Mouse (Mus musculus) kidney, postnatal 0 days (tissue): Measurements from ENCODE around the gene Ifit3b. TPM values are rescaled to one million over a fixed set of nuclear protein-coding genes. Genes with fewer than 3 reads are reported as not detected.
A peak's percentile ranks its signal among the peaks of the same experiment; 100 is the strongest.

Experiments used
- ATAC-seq: fragments of 200-750 bp; cut with Nextera tagmentation; replicated peaks from 2 replicates; pipeline ENCODE4 v1.8.0; 2017; ENCODE audit warnings: low read depth, moderate number of reproducible peaks, moderate TSS enrichment, moderate library complexity; ENCODE audit not compliant: low FRiP score
- DNase-seq: peaks from one replicate; pipeline ENCODE4 v3.0.0-alpha.2; 2016; ENCODE audit warnings: low spot score
- H3K27ac ChIP-seq: fragments of 300-500 bp; sonication (generic); 2 replicates; pipeline ENCODE4 v1.5.1; 2014; ENCODE audit warnings: mild to moderate bottlenecking
- H3K27me3 ChIP-seq: fragments of 300-500 bp; sonication (generic); 2 replicates; pipeline ENCODE4 v1.6.1; 2014; ENCODE audit warnings: low read length, mixed read lengths; ENCODE audit not compliant: insufficient read depth
- H3K36me3 ChIP-seq: fragments of 300-500 bp; sonication (generic); 2 replicates; pipeline ENCODE4 v1.6.1; 2014; ENCODE audit warnings: low read length, mixed read lengths; ENCODE audit not compliant: insufficient read depth
- H3K4me1 ChIP-seq: fragments of 300-500 bp; sonication (generic); replicated peaks from 2 replicates; pipeline ENCODE4 v1.6.1; 2014; ENCODE audit warnings: antibody characterized with exemption, low read length, mixed read lengths; ENCODE audit not compliant: insufficient read depth
- H3K4me2 ChIP-seq: fragments of 300-500 bp; sonication (generic); 2 replicates; pipeline ENCODE4 v1.6.1; 2014; ENCODE audit warnings: mild to moderate bottlenecking, low read length, moderate library complexity, mixed read lengths
- H3K4me3 ChIP-seq: fragments of 300-500 bp; sonication (generic); replicated peaks from 2 replicates; pipeline ENCODE4 v1.5.1; 2014; ENCODE audit warnings: low read depth, low read length
- H3K9ac ChIP-seq: fragments of 300-500 bp; sonication (generic); 2 replicates; pipeline ENCODE4 v1.6.1; 2014; ENCODE audit warnings: low read depth, low read length
- H3K9me3 ChIP-seq: fragments of 300-500 bp; sonication (generic); replicated peaks from 2 replicates; pipeline ENCODE4 v1.6.1; 2016; ENCODE audit warnings: low read length, inconsistent platforms, mixed read lengths
- CTCF ChIP-seq: IDR thresholded peaks from 2 replicates; pipeline ENCODE4 v1.5.1; 2016; ENCODE audit warnings: antibody characterized with exemption, low read depth, mild to moderate bottlenecking, moderate library complexity
- WGBS: fragments of 180-500 bp; shearing (Covaris S2); extraction: QIAGEN DNeasy Blood & Tissue Kit; methylation state at CpG from one replicate; pipeline ENCODE4 v1.1.7; 2014; 5-methylcytosine and 5-hydroxymethylcytosine counted together
- polyA plus RNA-seq: library from polyadenylated mRNA; unstranded; fragments of >200 nt; fragmentation: Nextera tagmentation; extraction: Ambion mirVana; gene quantifications from 2 replicates; pipeline ENCODE4 v1.2.1, GENCODE M21; 2015

The Ifit3b gene
- polyA plus RNA-seq, 1 experiment from 2014 or later = 5.1 TPM

- no peak for DNase-seq
- Histone ChIP-seq H3K4me2 (no peak overlapping the region), H3K27me3 (no peaks in the 10 kb centered on the region), H3K4me1 (no peaks in the 10 kb centered on the region), H3K27ac (no peak overlapping the region), H3K9me3 (no peaks in the 10 kb centered on the region), H3K9ac (no peak overlapping the region), H3K4me3 (no peak overlapping the region), H3K36me3 (no peaks in the 10 kb centered on the region)
- no peak for ATAC-seq
- 76% methylated on average over 6 of the region's 6 CpGs for WGBS
- no peak for TF ChIP-seq CTCF
Measured at GRCm38 (mm10) chr19:34650997-34651396, 43.2 kb downstream of the Ifit3b start.

GRCm38 (mm10) chr19:34655227-34655805, 47.5 kb downstream of the Ifit3b start:
- Histone ChIP-seq H3K36me3 (no peaks in the 10 kb centered on the region), H3K27ac (no peak overlapping the region), H3K4me3 (no peak overlapping the region), H3K9ac (no peak overlapping the region), H3K27me3 (no peaks in the 10 kb centered on the region), H3K4me2 (no peak overlapping the region), H3K4me1 (no peaks in the 10 kb centered on the region), H3K9me3 (no peaks in the 10 kb centered on the region)
- no peak for TF ChIP-seq CTCF
- DNase-seq (no peak), ATAC-seq (no peak)
- WGBS = 77% methylated on average over 10 of the region's 10 CpGs

- Histone ChIP-seq H3K9me3 (no peaks in the 10 kb centered on the region), H3K27ac (no peak overlapping the region), H3K4me3 (no peak overlapping the region), H3K27me3 (no peaks in the 10 kb centered on the region), H3K36me3 (no peaks in the 10 kb centered on the region), H3K9ac (no peak overlapping the region), H3K4me2 (no peak overlapping the region), H3K4me1 (no peaks in the 10 kb centered on the region)
- DNase-seq = no peak
- TF ChIP-seq CTCF = no peak
- no peak for ATAC-seq
- WGBS = 32% methylated on average over 2 of the region's 2 CpGs
Measured at GRCm38 (mm10) chr19:34656511-34657298, 48.9 kb downstream of the Ifit3b start.

DNA sequence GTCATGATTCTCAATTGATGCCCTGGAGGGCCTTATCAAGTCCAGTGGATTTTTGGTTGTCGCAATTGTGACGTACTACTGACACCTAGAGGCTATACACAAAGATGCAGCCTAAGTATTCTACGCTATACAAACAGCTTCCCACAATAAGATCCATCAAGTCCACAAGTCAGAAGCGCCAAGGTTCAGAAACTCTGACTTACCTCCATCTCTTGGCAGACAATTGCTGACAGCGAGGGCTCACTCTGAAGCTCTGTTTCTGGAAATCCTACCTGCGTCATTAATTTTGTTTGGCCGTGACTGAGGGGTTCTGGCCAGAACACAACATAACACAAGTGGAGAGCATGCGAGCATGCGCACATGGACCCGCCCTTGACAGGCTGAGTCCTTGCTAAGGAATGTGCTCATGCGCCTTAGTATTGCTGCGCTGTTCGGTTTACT, 54.3 kb downstream of the Ifit3b start:
- no peaks in the 10 kb centered on the region for H3K9me3 ChIP-seq
- ATAC-seq = peak; percentile 91
- H3K9ac ChIP-seq = no peak overlapping the region
- H3K4me3 ChIP-seq = peak overlapping the region; percentile 28
- TF ChIP-seq CTCF = peak; percentile 86
- peak overlapping the region; percentile 57 for H3K4me2 ChIP-seq
- no peaks in the 10 kb centered on the region for H3K36me3 ChIP-seq
- peak; percentile 89 for DNase-seq
- WGBS = 15% methylated on average over 13 of the region's 13 CpGs
- H3K27ac ChIP-seq = no peak overlapping the region
- H3K27me3 ChIP-seq = no peaks in the 10 kb centered on the region
- H3K4me1 ChIP-seq = no peaks in the 10 kb centered on the region

DNA sequence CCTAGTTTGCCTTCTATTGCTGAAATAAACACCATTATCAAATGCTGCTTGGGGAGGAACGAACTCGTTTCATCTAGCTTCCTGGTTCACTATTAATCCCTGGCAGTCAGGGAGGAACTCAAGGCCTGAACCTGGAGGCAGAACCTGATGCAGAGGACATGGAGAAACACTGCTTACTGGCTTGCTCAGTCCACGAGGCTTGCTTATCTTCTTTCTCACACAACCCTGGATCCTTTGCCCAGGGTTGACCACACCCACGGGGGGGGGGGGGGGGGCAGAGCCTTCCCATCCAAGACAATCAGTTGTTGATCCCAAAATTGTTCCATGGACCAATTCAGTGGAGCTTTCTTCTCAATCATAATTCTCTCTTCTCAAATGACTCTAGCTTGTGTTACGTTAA, 55.0 kb downstream of the Ifit3b start:
- Histone ChIP-seq H3K27me3 (no peaks in the 10 kb centered on the region), H3K36me3 (no peaks in the 10 kb centered on the region), H3K9me3 (no peaks in the 10 kb centered on the region), H3K4me1 (no peaks in the 10 kb centered on the region), H3K4me3 (no peak overlapping the region), H3K4me2 (no peak overlapping the region), H3K27ac (no peak overlapping the region), H3K9ac (no peak overlapping the region)
- DNase-seq = no peak
- TF ChIP-seq CTCF = no peak
- WGBS = 54% methylated on average over 5 of the region's 5 CpGs
- no peak for ATAC-seq

Other genes with a start within 250 kb of the Ifit3b start
- gene Ch25h, start 132.8 kb upstream of the Ifit3b start, polyA plus RNA-seq = 3.0 and 3.4 TPM in 2 replicates
- gene Lipa, start 80.5 kb upstream of the Ifit3b start, polyA plus RNA-seq = 48.0 and 51.4 TPM in 2 replicates
- gene Ifit2, start 57.3 kb upstream of the Ifit3b start, polyA plus RNA-seq = 12.0 and 12.3 TPM in 2 replicates
- gene Ifit3, start 24.4 kb upstream of the Ifit3b start, polyA plus RNA-seq = 18.3 and 22.9 TPM in 2 replicates
- gene Ifit1bl1, start 6.0 kb upstream of the Ifit3b start, polyA plus RNA-seq = 0.78 and 1.7 TPM in 2 replicates
- gene Ifit1bl2, start 32.8 kb downstream of the Ifit3b start, polyA plus RNA-seq = 0.32 and 0.41 TPM in 2 replicates
- gene Ifit1, start 32.9 kb downstream of the Ifit3b start, polyA plus RNA-seq = 4.3 and 6.4 TPM in 2 replicates
- gene Slc16a12, start 139.3 kb downstream of the Ifit3b start, polyA plus RNA-seq = 30.1 and 33.6 TPM in 2 replicates